Mouse (Mus musculus): Measurements from ENCODE around the gene Slc2a2.

DNA sequence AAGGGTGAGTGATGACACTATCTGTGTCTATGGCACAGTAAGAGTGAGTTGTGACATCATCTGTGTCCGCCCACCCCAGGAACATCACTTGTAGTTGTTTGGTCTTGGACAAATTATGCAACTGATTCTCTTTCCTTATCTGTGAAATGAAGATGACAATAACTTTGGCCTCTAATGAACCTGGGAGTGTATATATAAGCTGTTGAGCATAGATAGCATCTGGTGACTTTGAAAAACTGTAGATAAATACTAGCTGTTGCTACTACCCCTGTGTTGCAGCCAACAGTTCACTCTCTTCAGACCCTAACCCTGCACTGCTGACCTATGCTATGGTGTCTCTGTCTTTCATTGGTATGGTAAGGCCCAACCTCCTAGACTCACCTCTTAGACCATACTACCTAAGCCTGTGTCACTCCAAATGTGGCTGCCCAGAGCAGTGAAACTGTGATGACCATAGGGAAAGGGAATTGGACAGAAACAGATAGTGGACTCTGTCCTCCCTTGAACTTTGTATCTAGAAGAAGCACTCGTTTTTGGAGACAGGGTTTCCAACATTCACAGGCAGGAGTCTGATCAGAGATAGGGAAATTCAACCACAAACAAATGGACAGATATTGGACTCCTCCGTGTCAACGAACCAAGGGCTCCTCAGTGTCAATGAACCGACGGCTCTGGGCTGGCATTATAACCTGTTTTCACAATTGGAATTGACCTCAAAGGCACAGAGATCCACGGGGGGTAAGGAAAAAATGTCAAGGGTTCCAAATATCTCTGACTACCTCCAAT is 16.4 kb downstream of the Slc2a2 start:
- TF ChIP-seq CTCF (IDR thresholded peaks at IDR 0.05; ENCODE audit: insufficient read depth, low read depth, low read length) (no peak), POLR2A (IDR thresholded peaks at IDR 0.05; ENCODE audit: insufficient read depth, low read depth, low read length) (no peak)

Data from olfactory bulb, adult 2 months (tissue).